Mouse (Mus musculus): ENCODE data around the gene Birc6. TPM values are rescaled to one million over a fixed set of nuclear protein-coding genes. Genes with fewer than 3 reads are reported as not detected.

The Birc6 gene
- polyA plus RNA-seq, 1 experiment = 120 TPM

GRCm38 (mm10) chr17:74749659-74750058 is 221.6 kb downstream of the Birc6 start:
- H3K4me1 ChIP-seq (ENCODE audit: control insufficient read depth, insufficient read depth, low read length) = no peaks in the 10 kb centered on the region
- H3K27me3 ChIP-seq (ENCODE audit: control insufficient read depth, insufficient read depth, low read length) = no peaks in the 10 kb centered on the region
- 61% methylated on average over 1 of the region's 1 CpGs for WGBS
- DNase-seq = no peak
- H3K4me3 ChIP-seq (replicated peaks; ENCODE audit: insufficient read depth, low read depth, low read length) = no peak overlapping the region
- H3K27ac ChIP-seq (ENCODE audit: insufficient read depth, low read length) = no peak overlapping the region
- no peak for TF ChIP-seq CTCF (IDR thresholded peaks at IDR 0.05; ENCODE audit: borderline replicate concordance, insufficient read depth, low read depth, low read length)
- TF ChIP-seq POLR2A (IDR thresholded peaks at IDR 0.05; ENCODE audit: borderline replicate concordance, insufficient read depth, low read length) = no peak

- H3K4me3 ChIP-seq (replicated peaks; ENCODE audit: insufficient read depth, low read depth, low read length) = no peak overlapping the region
- no peaks in the 10 kb centered on the region for H3K4me1 ChIP-seq (ENCODE audit: control insufficient read depth, insufficient read depth, low read length)
- WGBS = 90% methylated on average over 4 of the region's 4 CpGs
- no peak for DNase-seq
- no peak overlapping the region for H3K27ac ChIP-seq (ENCODE audit: insufficient read depth, low read length)
- TF ChIP-seq POLR2A (IDR thresholded peaks at IDR 0.05; ENCODE audit: borderline replicate concordance, insufficient read depth, low read length) (no peak), CTCF (IDR thresholded peaks at IDR 0.05; ENCODE audit: borderline replicate concordance, insufficient read depth, low read depth, low read length) (no peak)
- no peaks in the 10 kb centered on the region for H3K27me3 ChIP-seq (ENCODE audit: control insufficient read depth, insufficient read depth, low read length)
These were observed 222.9 kb downstream of the Birc6 start for GRCm38 (mm10) chr17:74751026-74751425.

Other genes starting within 250 kb of the Birc6 start
- 32.8 and 33.0 TPM in 2 replicates for gene Memo1, start 232.8 kb upstream of the Birc6 start, polyA plus RNA-seq (2012; rRNA removed)
- 81.3 and 91.6 TPM in 2 replicates for gene Dpy30, start 204.4 kb upstream of the Birc6 start, polyA plus RNA-seq (2012; rRNA removed)
- 24.4 and 24.6 TPM in 2 replicates for gene Spast, start 189.3 kb upstream of the Birc6 start, polyA plus RNA-seq (2012; rRNA removed)
- 23.0 and 24.8 TPM in 2 replicates for gene Slc30a6, start 132.7 kb upstream of the Birc6 start, polyA plus RNA-seq (2012; rRNA removed)
- 0.03 and 0.13 TPM in 2 replicates for gene Nlrc4, start 69.2 kb upstream of the Birc6 start, polyA plus RNA-seq (2012; rRNA removed)
- gene Yipf4, start 38.8 kb upstream of the Birc6 start, polyA plus RNA-seq (2012; rRNA removed) = 52.0 and 58.0 TPM in 2 replicates
- 11.1 and 12.1 TPM in 2 replicates for gene Ttc27, start 189.4 kb downstream of the Birc6 start, polyA plus RNA-seq (2012; rRNA removed)